Mouse (Mus musculus): ENCODE measurements around the gene Stard5.

Gene Stard5

GRCm38 (mm10) chr7:83631828-83632681 lies at the start of gene Stard5:
Stard5 (plus strand) TSS chr7:83631959.
- peak; percentile 77 for DNase-seq (ENCODE audit: low read depth, low spot score)

GRCm38 (mm10) chr7:83584639-83585471 lies 46.9 kb upstream of the Stard5 start, which contains the start of gene Tmc3:
Tmc3 (plus strand) TSS chr7:83584927.
- DNase-seq (ENCODE audit: low read depth, low spot score), result no peak

GRCm38 (mm10) chr7:83594056-83594455 lies 37.7 kb upstream of the Stard5 start:
- DNase-seq (ENCODE audit: low read depth, low spot score), result no peak

DNA sequence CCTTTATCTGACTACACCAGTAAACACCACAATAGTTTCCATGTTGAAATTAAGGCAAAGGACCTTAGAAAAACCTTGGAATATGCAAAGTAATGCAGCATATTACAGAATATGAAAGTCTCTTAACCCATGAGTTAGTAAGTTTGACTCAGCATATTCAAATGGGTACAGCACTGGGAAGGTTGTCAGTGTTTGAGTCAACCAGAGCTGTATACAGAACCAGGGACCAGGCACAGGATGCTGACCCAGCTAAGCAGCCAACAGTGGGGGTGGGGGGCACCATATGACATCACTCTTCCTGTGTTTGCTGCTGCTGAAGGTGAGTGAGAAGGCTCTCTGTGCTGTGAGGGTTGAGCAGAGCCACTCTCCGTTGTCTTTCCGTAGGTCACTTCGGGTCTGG lies 34.7 kb upstream of the Stard5 start:
- DNase-seq (ENCODE audit: low read depth, low spot score), result no peak

DNA sequence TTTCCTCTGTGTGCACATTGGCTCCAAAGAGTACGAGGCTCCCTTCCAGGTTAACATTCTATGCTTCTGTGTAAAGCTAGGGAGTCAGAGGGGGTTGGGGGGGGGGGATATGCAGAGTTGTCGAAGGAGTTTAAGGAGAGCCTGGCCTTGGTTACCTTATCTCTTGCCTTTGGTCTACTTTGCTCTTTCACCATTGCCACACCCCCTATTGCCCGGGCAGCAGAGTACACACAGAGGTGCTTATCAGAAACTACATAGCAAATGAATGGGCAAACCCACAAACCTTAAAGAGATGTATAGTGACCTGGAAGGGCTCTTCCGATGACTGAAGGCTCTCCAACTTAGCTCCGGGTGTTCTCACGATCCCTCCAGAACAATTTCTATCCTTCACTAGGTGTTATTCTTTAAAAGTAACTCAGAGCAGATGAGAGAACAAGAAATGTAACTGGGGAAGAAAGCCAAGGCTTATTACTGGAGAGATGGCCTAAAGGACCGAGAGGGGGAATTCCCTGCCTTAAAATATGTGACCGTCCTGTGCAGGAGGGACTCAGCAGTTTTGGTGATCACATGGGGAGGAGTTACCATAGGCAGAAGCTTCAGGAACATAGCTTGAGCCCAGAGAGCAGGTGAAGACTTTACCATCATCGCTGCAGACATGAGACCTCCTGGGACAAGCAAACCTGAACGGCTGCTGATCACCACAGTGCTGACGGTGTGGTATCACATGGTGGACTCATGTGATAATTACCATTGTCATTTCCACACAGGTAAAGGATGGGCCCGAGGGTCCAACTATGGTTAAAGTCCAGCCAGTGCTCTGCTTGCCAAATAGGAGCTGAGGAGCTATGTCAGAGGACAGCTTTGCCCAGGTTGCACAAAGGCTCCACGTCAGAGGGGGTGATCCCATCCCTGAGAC lies 32.5 kb upstream of the Stard5 start:
- DNase-seq (ENCODE audit: low read depth, low spot score), result no peak

GRCm38 (mm10) chr7:83599913-83600286 lies 31.9 kb upstream of the Stard5 start:
- no peak for DNase-seq (ENCODE audit: low read depth, low spot score)

DNA sequence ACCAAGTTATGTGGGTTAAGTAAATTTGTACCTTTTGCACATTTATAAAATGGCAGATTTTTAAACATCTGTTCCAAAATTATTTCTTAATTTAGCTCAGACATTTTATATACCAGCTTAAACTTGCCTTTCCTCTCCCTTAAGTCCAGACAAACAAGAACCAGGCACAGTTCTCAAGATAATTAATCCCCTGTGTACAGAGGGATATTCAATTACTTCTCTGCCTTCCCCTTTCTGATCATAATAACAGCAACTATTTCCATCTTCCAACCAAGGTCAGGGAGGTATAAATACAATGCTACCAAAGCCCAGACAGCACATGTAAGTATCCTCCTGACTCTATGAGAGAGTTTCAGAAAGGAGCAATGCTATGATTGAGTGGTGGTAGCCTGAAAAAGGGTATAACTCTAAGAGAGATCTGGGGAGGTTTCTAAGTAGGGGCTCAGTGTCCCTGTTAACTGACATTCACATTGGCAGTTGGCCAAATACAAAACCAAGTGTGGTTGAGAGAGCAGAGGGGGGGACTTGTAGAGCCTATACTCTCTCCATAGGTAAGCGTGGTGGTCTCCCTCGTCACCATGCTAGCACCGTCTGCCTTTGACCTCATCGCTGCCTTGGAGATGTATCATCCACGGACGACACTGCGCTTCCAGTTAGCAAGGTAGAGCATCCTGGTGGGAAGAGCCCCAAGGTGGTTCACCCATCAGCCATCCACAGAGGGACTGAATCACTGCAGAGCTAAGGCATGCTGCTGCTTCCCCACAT lies 27.4 kb upstream of the Stard5 start:
- DNase-seq (ENCODE audit: low read depth, low spot score), result no peak

GRCm38 (mm10) chr7:83606796-83607195 lies 25.0 kb upstream of the Stard5 start:
- no peak for DNase-seq (ENCODE audit: low read depth, low spot score)

GRCm38 (mm10) chr7:83609891-83610290 lies 21.9 kb upstream of the Stard5 start:
- no peak for DNase-seq (ENCODE audit: low read depth, low spot score)

- no peak for DNase-seq (ENCODE audit: low read depth, low spot score)
Measured at GRCm38 (mm10) chr7:83611886-83612285, 19.9 kb upstream of the Stard5 start.

DNA sequence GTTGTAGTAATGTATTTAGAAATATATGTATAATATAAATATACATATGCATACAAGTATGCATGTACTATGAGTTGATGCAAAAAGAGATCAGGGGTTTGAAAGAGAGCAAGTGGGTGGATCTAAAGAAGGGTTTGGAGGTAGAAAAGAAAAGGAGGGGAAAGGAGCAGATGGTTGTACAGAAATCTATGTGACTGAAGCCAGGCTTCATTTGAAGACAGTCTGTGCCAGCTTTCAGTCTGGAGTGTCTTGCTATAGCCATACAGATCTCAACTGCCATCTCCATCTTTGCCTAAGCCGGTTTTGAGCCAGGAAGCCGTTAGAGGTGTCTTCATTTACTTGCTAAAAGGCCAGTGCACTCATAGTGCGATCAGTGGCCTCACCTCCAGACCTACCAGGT lies 16.5 kb upstream of the Stard5 start:
- no peak for DNase-seq (ENCODE audit: low read depth, low spot score)

DNA sequence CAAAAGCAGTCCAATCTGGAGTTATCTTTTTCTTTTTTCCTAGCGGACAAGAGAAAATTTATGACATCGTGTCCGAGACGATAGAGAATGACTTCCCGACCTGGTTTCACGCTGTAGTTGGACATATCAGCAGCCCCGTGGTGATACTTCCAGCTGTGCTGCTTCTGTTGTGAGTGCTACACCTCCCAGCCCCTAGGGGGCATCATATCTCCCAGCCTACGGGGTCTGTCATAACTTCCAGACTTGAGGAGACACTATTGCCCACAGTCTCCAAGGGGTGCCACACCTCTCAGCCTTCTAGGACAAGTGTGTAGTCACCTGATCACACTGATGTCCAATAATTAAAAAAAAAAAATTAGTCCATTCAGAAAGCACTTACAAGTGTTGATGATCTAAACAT lies 15.9 kb upstream of the Stard5 start:
- DNase-seq (ENCODE audit: low read depth, low spot score), result no peak

DNA sequence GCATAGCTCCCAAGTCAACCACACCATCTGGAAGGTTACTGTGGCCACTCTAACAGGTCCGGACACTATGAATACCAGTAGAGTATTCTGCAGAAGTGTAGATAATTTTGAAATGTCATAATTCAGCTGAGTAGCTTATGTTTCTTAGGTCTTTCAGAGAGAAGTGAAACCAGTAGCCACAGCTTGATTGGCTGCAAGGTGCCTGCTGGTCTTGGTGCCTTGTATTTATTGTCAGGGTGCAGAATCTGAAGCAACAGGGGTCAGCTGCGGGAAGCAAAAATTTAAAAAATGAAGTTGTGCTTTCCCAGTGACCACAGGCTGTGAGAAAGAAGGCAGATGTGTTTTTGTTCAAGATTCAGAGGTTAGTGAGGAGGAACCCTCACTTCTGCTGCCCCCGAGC lies 15.5 kb upstream of the Stard5 start:
- DNase-seq (ENCODE audit: low read depth, low spot score), result no peak

DNA sequence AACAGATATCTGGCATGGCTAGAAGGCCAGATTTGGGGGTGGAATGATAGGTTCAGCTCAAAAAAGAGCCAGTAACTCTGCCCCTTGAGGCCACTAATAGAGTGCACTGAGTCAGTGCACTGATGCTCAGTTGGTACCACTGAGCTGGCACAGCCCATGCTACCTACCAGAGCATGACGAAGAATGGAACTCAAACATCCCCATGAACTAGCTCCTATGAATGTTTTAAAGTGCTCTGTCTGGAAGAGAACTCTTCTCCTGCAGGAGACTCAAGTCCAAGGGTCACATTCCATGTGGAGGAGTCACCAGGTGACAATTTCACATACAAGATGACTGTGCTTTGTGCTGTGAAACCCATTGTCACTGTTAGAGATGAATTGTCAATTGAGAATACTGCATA lies 13.1 kb upstream of the Stard5 start:
- no peak for DNase-seq (ENCODE audit: low read depth, low spot score)

GRCm38 (mm10) chr7:83622582-83622981 lies 9.2 kb upstream of the Stard5 start:
- DNase-seq (ENCODE audit: low read depth, low spot score), result no peak

- no peak for DNase-seq (ENCODE audit: low read depth, low spot score)
Measured at GRCm38 (mm10) chr7:83624065-83624464, 7.7 kb upstream of the Stard5 start.

DNA sequence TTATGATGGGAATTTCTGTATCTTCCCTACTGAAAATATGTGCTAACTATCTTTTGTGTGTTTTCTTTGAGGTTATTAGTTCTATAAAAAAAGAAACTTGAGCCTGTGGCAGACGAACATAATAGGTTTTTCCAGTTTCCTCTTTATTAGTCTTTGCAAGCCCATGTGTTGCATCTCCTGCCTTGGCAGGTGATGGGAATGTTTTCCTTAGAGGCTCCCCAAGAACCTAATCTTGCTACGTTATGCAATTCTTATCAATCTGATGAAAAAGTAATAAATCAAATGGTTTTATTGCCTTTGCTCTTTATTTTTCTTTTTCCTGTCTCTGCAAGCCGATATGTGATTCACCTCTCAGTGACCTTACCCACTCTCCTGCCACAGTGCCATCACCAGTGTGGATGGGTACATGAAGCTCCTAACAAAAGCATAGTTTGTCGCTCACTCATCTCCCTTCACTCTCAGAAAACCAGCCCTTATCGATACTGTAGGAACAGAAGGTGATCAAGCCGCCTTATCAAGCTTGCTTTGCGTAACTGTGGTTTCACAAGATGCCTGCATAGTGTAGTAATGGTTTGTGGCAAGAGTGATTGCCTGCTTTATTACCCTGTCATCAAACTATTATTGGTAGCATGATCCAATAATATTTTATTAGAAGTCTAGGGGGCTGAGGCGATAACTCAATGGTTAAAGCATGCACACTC lies 5.1 kb upstream of the Stard5 start:
- DNase-seq (ENCODE audit: low read depth, low spot score), result no peak

DNA sequence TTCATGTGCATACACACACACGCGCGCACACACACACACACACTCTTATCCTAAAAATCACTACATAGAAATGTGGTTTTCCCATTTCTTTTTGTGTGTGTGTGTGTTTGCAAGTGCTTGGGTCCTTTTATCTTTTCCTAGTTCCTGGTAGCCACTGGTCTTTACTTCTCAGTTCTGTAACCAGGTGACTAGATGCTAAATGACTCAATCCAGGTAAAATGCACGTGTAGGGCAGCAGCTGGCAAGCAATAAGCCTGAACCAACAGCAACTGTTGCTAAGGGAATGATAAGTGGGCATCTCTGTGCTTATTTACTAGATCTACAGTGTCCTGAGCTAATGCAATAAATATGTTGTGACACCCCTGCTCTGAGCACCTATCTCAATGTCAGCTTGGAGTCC lies 4.4 kb upstream of the Stard5 start:
- DNase-seq (ENCODE audit: low read depth, low spot score), result no peak

DNA sequence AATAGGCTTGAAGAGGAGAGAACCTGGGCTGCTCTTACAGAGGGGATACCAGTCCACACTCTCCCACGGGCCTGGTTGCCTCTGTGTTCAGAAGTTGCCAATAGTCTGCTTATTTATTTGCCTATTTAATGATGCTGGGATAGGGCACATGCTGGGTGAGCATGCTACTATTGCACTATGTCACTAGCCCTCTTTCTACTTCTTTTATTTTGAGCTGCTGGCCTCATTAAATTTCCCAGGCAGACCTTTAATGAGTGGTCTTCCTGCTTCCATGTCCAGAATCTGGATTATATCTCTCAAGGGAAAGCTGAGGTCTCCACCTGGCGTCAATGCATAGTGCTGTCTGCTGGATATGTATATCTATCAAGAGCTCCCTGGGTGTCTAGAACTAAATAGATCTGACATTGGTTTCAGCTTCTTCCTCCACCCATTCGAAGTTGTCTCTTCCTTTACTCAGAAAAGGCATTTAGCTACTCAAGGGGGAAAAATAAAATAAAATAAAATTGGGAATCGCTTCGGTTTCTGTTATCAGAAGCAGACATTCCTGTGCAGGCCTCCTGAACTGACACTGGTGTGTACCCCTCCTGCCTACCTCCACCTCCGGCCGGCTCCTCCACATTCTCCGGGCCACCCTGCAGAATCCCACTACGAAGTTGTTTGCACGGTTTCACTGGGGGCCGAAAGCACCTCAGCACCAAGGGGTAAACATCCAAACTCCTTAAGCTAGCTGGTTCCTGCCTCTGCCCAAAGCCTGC lies 509 bp upstream of the Stard5 start:
- DNase-seq (ENCODE audit: low read depth, low spot score), result no peak

DNA sequence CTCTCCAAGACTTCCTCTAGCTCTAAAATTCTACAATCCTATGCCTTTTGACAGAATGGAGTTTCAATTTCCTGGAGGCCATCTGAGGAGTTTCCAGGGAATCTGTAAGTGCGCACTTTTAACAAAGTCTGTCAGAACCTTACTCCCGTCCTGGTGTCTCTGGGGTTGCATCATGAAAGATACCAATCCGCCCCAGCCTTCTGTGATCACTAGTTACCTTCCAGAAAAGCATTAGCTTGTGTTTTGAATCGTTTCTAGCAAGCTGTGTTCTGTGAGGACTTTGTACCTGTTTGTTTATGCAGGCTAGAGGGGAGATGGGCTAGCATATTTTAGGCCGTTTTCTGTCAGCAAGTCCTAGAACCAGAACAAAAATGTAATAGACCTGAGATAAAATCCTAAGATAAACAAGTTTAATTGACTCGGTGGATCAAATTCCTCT lies 942 bp downstream of the Stard5 start:
- DNase-seq (ENCODE audit: low read depth, low spot score), result no peak

All from retina, postnatal 7 days (tissue).